Mouse (Mus musculus) hindbrain, postnatal 0 days (tissue): ENCODE measurements around the gene Mrpl12. TPM values are rescaled to one million over a fixed set of nuclear protein-coding genes. Genes with fewer than 3 reads are reported as not detected.

ENCODE experiments used
- ATAC-seq: fragments of 200-750 bp; cut with Nextera tagmentation; 2 replicates; pipeline ENCODE4 v1.8.0; 2017; ENCODE audit warnings: mild to moderate bottlenecking, moderate TSS enrichment, moderate library complexity
- DNase-seq: peaks from one replicate; pipeline ENCODE4 v3.0.0-alpha.2; 2015; ENCODE audit warnings: low spot score
- H3K27ac ChIP-seq: fragments of 300-500 bp; sonication (generic); 2 replicates; pipeline ENCODE4 v1.5.1; 2014; ENCODE audit warnings: mild to moderate bottlenecking
- H3K27me3 ChIP-seq: fragments of 300-500 bp; sonication (generic); 2 replicates; pipeline ENCODE4 v1.6.1; 2014; ENCODE audit warnings: low read length, mixed read lengths; ENCODE audit not compliant: insufficient read depth
- H3K36me3 ChIP-seq: fragments of 300-500 bp; sonication (generic); 2 replicates; pipeline ENCODE4 v1.6.1; 2014; ENCODE audit warnings: low read length, mixed read lengths; ENCODE audit not compliant: insufficient read depth
- H3K4me1 ChIP-seq: fragments of 300-500 bp; sonication (generic); 2 replicates; pipeline ENCODE4 v1.6.1; 2014; ENCODE audit warnings: antibody characterized with exemption, low read length, mixed read lengths; ENCODE audit not compliant: insufficient read depth
- H3K4me2 ChIP-seq: fragments of 300-500 bp; sonication (generic); 2 replicates; pipeline ENCODE4 v1.6.1; 2014; ENCODE audit warnings: low read depth, mild to moderate bottlenecking, low read length, moderate library complexity, mixed read lengths
- H3K4me3 ChIP-seq: fragments of 300-500 bp; sonication (generic); 2 replicates; pipeline ENCODE4 v1.5.1; 2014; ENCODE audit warnings: low read length
- H3K9ac ChIP-seq: fragments of 300-500 bp; sonication (generic); replicated peaks from 2 replicates; pipeline ENCODE4 v1.6.1; 2014; ENCODE audit warnings: mild to moderate bottlenecking, low read length, moderate library complexity, mixed read lengths
- H3K9me3 ChIP-seq: fragments of 300-500 bp; sonication (generic); 2 replicates; pipeline ENCODE4 v1.6.1; 2016; ENCODE audit warnings: low read length, mixed read lengths
- CTCF ChIP-seq: IDR thresholded peaks from 2 replicates; pipeline ENCODE4 v1.5.1; 2016; ENCODE audit warnings: antibody characterized with exemption, control low read depth, low read depth
- WGBS: fragments of 180-500 bp; shearing (Covaris S2); extraction: QIAGEN DNeasy Blood & Tissue Kit; methylation state at CpG from one replicate; pipeline ENCODE4 v1.1.7; 2014; 5-methylcytosine and 5-hydroxymethylcytosine counted together
- polyA plus RNA-seq: library from polyadenylated mRNA; unstranded; fragments of >200 nt; fragmentation: Nextera tagmentation; extraction: Ambion mirVana; gene quantifications from 2 replicates; pipeline ENCODE4 v1.2.1, GENCODE M21; 2015
- total RNA-seq: library from RNA; depleted of rRNA; stranded (reverse); fragments of >200 nt; gene quantifications from 2 replicates; pipeline ENCODE4 v1.2.3, GENCODE M21; 2014

Mrpl12 gene
- total and polyA plus RNA-seq, 2 experiments from 2014 or later = 52.4 to 155 TPM

GRCm38 (mm10) chr11:120467736-120468092, 16.7 kb upstream of the Mrpl12 start:
- Histone ChIP-seq H3K27me3 (no peaks in the 10 kb centered on the region), H3K9me3 (no peaks in the 10 kb centered on the region), H3K4me2 (peak overlapping the region; percentile 88), H3K27ac (peak overlapping the region; percentile 73), H3K4me3 (peak overlapping the region; percentile 98), H3K4me1 (peaks cover 20% of the 10 kb centered on the region), H3K9ac (peak overlapping the region; percentile 93), H3K36me3 (peaks cover 30% of the 10 kb centered on the region)
- ATAC-seq (no peak), DNase-seq (no peak)
- TF ChIP-seq CTCF = no peak
- WGBS = 2% methylated on average over 33 of the region's 33 CpGs

- Histone ChIP-seq H3K9me3 (no peaks in the 10 kb centered on the region), H3K27me3 (no peaks in the 10 kb centered on the region), H3K4me2 (no peak overlapping the region), H3K4me3 (no peak overlapping the region), H3K36me3 (peaks cover 60% of the 10 kb centered on the region), H3K27ac (no peak overlapping the region), H3K9ac (no peak overlapping the region), H3K4me1 (0 out of 2 replicates have a peak, but pooled peaks cover 7% of the 10 kb centered on the region)
- WGBS = 96% methylated on average over 6 of the region's 6 CpGs
- ATAC-seq (no peak), DNase-seq (no peak)
- TF ChIP-seq CTCF = no peak
These were observed 12.4 kb upstream of the Mrpl12 start for GRCm38 (mm10) chr11:120472052-120472451.

GRCm38 (mm10) chr11:120483448-120483934, 922 bp upstream of the Mrpl12 start:
- H3K4me1 ChIP-seq = peaks cover 9% of the 10 kb centered on the region; the same call in 1 of the 2 replicates
- no peaks in the 10 kb centered on the region for H3K9me3 ChIP-seq
- peaks cover 54% of the 10 kb centered on the region for H3K36me3 ChIP-seq
- peak overlapping the region; percentile 81; the same call in 1 of the 2 replicates for H3K4me2 ChIP-seq
- DNase-seq = no peak
- ATAC-seq = no peak
- WGBS = 88% methylated on average over 7 of the region's 7 CpGs
- peak overlapping the region; percentile 88 for H3K27ac ChIP-seq
- peak overlapping the region; percentile 97; the same call in 1 of the 2 replicates for H3K4me3 ChIP-seq
- H3K9ac ChIP-seq = peak overlapping the region; percentile 92
- no peaks in the 10 kb centered on the region for H3K27me3 ChIP-seq
- no peak for TF ChIP-seq CTCF

- peak overlapping the region; percentile 92 for H3K9ac ChIP-seq
- H3K27ac ChIP-seq = peak overlapping the region; percentile 88; the same call in 1 of the 2 replicates
- H3K9me3 ChIP-seq = no peaks in the 10 kb centered on the region
- no peaks in the 10 kb centered on the region for H3K27me3 ChIP-seq
- peak overlapping the region; percentile 81 for H3K4me2 ChIP-seq
- no peak for TF ChIP-seq CTCF
- DNase-seq = no peak
- ATAC-seq = no peak
- H3K4me1 ChIP-seq = peaks cover 9% of the 10 kb centered on the region; the same call in 1 of the 2 replicates
- H3K4me3 ChIP-seq = peak overlapping the region; percentile 97
- peaks cover 38% of the 10 kb centered on the region for H3K36me3 ChIP-seq
- WGBS = 12% methylated on average over 10 of the region's 10 CpGs
These were observed 838 bp downstream of the Mrpl12 start for GRCm38 (mm10) chr11:120485251-120485650.

- no peak for ATAC-seq
- Histone ChIP-seq H3K9me3 (no peaks in the 10 kb centered on the region), H3K36me3 (peaks cover 18% of the 10 kb centered on the region), H3K27me3 (no peaks in the 10 kb centered on the region), H3K9ac (no peak overlapping the region), H3K4me3 (no peak overlapping the region), H3K27ac (no peak overlapping the region), H3K4me2 (no peak overlapping the region), H3K4me1 (peaks cover 26% of the 10 kb centered on the region)
- TF ChIP-seq CTCF = no peak
- DNase-seq = no peak
- 83% methylated on average over 4 of the region's 4 CpGs for WGBS
These were observed 4.1 kb downstream of the Mrpl12 start for GRCm38 (mm10) chr11:120488516-120488915.

DNA sequence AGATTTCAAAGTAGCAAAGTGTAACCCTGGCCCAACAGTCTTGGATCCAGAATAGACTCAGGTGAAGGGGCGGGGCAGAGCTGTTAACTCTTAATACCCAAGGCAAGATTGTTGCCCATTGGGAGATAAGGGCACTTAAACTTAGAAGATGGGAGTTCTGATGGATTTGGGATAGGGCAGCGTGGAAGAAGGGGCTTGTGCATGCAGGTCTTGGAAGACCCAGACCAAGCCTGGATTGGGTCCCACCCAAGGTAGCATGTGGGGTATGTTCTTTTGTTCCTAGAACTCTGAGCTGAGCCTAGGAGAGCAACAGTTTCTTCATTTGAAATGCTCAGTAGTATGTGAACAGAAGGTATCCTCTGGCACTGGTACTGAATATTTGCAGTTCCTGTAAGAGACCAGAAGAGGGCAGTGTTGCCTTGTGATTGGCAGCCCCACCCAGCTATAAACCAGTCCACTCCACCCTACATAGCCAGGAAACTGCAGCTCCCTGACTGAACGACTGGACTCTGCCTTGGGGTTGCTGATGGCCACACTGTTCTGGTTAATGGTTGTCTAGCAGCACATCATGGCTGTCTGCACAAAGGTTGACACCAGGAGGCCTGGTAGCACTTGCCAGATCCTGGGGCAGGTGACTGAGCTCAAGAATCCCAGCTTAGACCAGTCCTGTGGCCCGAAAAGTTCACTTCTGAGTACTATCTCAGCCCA, 4.8 kb downstream of the Mrpl12 start:
- 63% methylated on average over 4 of the region's 4 CpGs for WGBS
- ATAC-seq = peak; percentile 16; the same call in 1 of the 2 replicates

More for the DNA sequence above, 4.8 kb downstream of the Mrpl12 start:
- H3K9ac ChIP-seq = no peak overlapping the region
- no peak overlapping the region for H3K4me3 ChIP-seq
- H3K4me2 ChIP-seq = no peak overlapping the region
- 0 out of 2 replicates have a peak overlapping the region, but pooled peaks have one; percentile 15 for H3K27ac ChIP-seq
- no peaks in the 10 kb centered on the region for H3K9me3 ChIP-seq
- TF ChIP-seq CTCF = peak; percentile 94
- H3K36me3 ChIP-seq = peaks cover 16% of the 10 kb centered on the region
- H3K4me1 ChIP-seq = peaks cover 26% of the 10 kb centered on the region
- peak; percentile 89 for DNase-seq
- no peaks in the 10 kb centered on the region for H3K27me3 ChIP-seq
